Mouse (Mus musculus) cerebellum, adult 2 months (tissue): ENCODE results near the gene Marveld2. TPM values are rescaled to one million over a fixed set of nuclear protein-coding genes. Genes with fewer than 3 reads are reported as not detected.

ENCODE experiments used
- DNase-seq, 2 experiments: peaks; one replicate each; pipeline ENCODE4 v3.0.0; 2021
- H3K27ac ChIP-seq: fragments of 200-500 bp; 2 replicates; pipeline ENCODE4 v1.5.1; 2012; ENCODE audit warnings: low read length, control low read depth, inconsistent platforms; ENCODE audit not compliant: insufficient read depth
- H3K27me3 ChIP-seq: fragments of 200-500 bp; 2 replicates; pipeline ENCODE4 v1.6.1; 2012; ENCODE audit warnings: inconsistent platforms, mild to moderate bottlenecking, low read length, moderate library complexity; ENCODE audit not compliant: control insufficient read depth, insufficient read depth
- H3K4me1 ChIP-seq: fragments of 200-500 bp; 2 replicates; pipeline ENCODE4 v1.6.1; 2011; ENCODE audit warnings: low read length; ENCODE audit not compliant: control insufficient read depth, insufficient read depth
- H3K4me3 ChIP-seq: fragments of 200-500 bp; replicated peaks from 2 replicates; pipeline ENCODE3; 2011; ENCODE audit warnings: mild to moderate bottlenecking, low read depth, low read length, control low read depth; ENCODE audit not compliant: insufficient read depth
- CTCF ChIP-seq: fragments of 200-500 bp; IDR thresholded peaks from 2 replicates; pipeline ENCODE4 v1.5.1; 2011; ENCODE audit warnings: low read depth, mild to moderate bottlenecking, control low read depth, low read length, moderate library complexity, borderline replicate concordance; ENCODE audit not compliant: insufficient read depth
- POLR2A ChIP-seq: fragments of 200-500 bp; IDR thresholded peaks from 2 replicates; pipeline ENCODE4 v1.6.1; 2011; ENCODE audit warnings: low read length, control low read depth, borderline replicate concordance; ENCODE audit not compliant: insufficient read depth
- WGBS: fragments of 180-500 bp; shearing (Covaris S2); methylation state at CpG from one replicate; pipeline ENCODE4 v1.1.7; 2018; 5-methylcytosine and 5-hydroxymethylcytosine counted together
- polyA plus RNA-seq: library from polyadenylated mRNA; depleted of rRNA; stranded (reverse); fragments of >200 nt; gene quantifications from 2 replicates; pipeline ENCODE4 v1.2.3, GENCODE M21; 2012

The Marveld2 gene
- polyA plus RNA-seq, 1 experiment, result 13.5 TPM

GRCm38 (mm10) chr13:100594838-100595551 is 21.8 kb downstream of the Marveld2 start:
- no peak for TF ChIP-seq CTCF
- 73% methylated on average over 5 of the region's 5 CpGs for WGBS
- no peak for DNase-seq
- Histone ChIP-seq H3K4me3 (no peak overlapping the region), H3K27me3 (no peaks in the 10 kb centered on the region), H3K4me1 (no peaks in the 10 kb centered on the region), H3K27ac (no peak overlapping the region)

DNA sequence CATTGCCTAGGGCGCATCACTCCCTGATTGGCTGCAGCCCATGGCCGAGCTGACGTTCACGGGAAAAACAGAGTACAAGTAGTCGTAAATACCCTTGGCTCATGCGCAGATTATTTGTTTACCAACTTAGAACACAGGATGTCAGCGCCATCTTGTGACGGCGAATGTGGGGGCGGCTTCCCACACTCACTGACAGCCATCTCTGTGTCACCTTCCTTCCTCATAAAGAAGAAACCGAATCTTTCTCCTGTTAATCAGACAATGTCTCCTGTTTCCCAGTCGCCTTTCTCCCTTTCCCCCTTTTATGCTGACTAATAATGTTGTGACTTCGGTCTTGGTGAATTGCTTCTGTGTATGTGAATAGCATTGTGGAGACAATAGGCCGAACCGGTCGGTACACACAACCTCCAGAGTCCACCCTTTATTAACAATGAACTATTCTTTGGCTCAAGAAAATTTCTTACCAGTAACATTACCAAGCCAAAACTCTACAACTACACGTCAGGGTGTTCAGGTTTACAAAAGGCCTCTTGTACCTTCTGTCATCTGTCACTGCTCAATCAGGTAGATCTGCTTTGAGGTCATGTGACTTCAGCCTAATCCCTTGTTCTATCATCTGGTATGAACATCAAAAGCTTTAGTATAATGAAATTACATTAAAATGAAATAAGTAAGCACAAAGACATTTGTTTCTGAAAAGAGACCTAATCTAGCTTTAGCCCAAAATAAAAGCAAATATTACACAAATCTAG is 22.6 kb downstream of the Marveld2 start:
- no peak for TF ChIP-seq POLR2A
- no peak for TF ChIP-seq CTCF
- peak; percentile 50 to 66 for DNase-seq
- 53% methylated on average over 12 of the region's 17 CpGs for whole genome bisulfite sequencing
- H3K27ac ChIP-seq, result peak overlapping the region; percentile 16; the same call in 1 of the 2 replicates
- H3K4me1 ChIP-seq, result no peaks in the 10 kb centered on the region
- no peaks in the 10 kb centered on the region for H3K27me3 ChIP-seq
- H3K4me3 ChIP-seq, result no peak overlapping the region

- WGBS, result 57% methylated on average over 12 of the region's 12 CpGs
- Histone ChIP-seq H3K4me3 (peak overlapping the region; percentile 73), H3K27ac (peak overlapping the region; percentile 55), H3K4me1 (no peaks in the 10 kb centered on the region; the same call in 1 of the 2 replicates), H3K27me3 (no peaks in the 10 kb centered on the region)
- TF ChIP-seq POLR2A, result no peak
- no peak for TF ChIP-seq CTCF
- no peak for DNase-seq
Measured at GRCm38 (mm10) chr13:100588646-100589045, 28.1 kb downstream of the Marveld2 start.

DNA sequence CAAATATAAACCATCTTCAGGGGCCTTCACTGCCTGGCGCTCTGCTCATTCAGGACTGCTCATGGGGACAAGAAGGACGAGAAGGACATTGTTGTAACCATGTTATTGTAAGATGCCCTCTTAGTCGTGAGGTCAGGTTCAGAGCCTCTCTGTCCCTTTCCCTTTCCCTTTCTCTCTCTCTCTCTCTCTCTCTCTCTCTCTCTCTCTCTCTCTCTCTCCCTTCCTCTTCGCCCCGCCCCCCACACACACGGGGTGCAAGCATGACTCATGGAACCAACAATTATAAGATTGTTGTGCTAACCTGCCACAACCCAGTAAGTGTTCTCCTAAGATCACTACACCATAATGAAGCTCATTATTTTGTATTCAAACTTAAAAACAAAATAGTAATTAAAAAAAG is 34.6 kb downstream of the Marveld2 start:
- Histone ChIP-seq H3K27ac (no peak overlapping the region), H3K4me1 (no peaks in the 10 kb centered on the region), H3K27me3 (no peaks in the 10 kb centered on the region), H3K4me3 (no peak overlapping the region)
- no peak for DNase-seq
- 61% methylated on average over 6 of the region's 6 CpGs for WGBS
- no peak for TF ChIP-seq POLR2A

DNA sequence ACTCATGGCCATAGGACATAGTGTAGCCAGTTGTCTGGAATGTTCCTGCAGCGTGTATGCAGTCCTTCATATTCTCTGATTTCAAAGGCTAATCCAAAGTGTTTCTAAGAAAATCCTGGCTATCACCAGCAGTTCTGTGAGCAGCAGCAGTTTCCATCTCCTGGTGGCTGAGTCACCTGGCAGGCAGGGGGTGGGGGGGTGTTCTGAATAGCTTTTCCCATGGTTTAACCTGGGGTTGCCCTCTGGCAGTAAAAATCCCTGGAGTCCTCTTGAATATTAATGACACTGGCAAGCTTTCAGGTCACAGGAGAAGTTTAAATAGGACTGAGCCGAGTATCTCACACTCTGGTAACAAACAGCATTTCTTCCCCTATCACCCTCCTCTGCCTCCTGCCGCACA is 35.1 kb downstream of the Marveld2 start:
- no peak overlapping the region for H3K27ac ChIP-seq
- no peak for DNase-seq
- no peak for TF ChIP-seq CTCF
- no peak for TF ChIP-seq POLR2A
- no peak overlapping the region for H3K4me3 ChIP-seq
- 34% methylated on average over 3 of the region's 3 CpGs for WGBS
- no peaks in the 10 kb centered on the region for H3K4me1 ChIP-seq
- no peaks in the 10 kb centered on the region for H3K27me3 ChIP-seq

- Histone ChIP-seq H3K27ac (no peak overlapping the region), H3K4me1 (no peaks in the 10 kb centered on the region), H3K27me3 (no peaks in the 10 kb centered on the region), H3K4me3 (no peak overlapping the region)
- DNase-seq, result no peak
- TF ChIP-seq POLR2A (no peak), CTCF (peak; percentile 32; the same call in 1 of the 2 replicates)
Measured at GRCm38 (mm10) chr13:100579951-100580350, 36.8 kb downstream of the Marveld2 start.

GRCm38 (mm10) chr13:100579220-100579619 is 37.6 kb downstream of the Marveld2 start:
- WGBS, result 60% methylated on average over 3 of the region's 3 CpGs
- Histone ChIP-seq H3K4me3 (no peak overlapping the region), H3K27ac (no peak overlapping the region), H3K4me1 (no peaks in the 10 kb centered on the region), H3K27me3 (no peaks in the 10 kb centered on the region)
- TF ChIP-seq CTCF (no peak), POLR2A (no peak)
- no peak for DNase-seq

DNA sequence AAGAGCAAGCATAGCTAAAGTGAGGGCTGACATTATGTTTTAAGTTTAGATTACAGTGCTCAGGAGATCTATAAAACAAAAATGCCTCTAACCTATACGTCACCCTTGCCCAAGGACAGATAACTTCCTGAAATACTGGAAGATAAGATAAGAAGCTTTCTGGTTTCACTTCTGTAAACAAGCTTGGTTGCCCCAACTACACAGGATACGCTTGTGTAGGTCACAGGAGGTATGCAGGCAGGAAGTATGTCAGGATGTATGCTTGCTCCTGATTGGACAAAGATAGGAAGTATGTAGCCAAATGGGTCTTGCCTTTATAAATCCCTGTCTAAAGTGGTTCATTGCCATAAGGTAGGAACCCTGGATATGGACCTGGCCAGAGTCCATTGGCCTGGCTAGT is 40.8 kb downstream of the Marveld2 start:
- H3K27me3 ChIP-seq, result no peaks in the 10 kb centered on the region
- H3K4me1 ChIP-seq, result no peaks in the 10 kb centered on the region
- H3K27ac ChIP-seq, result no peak overlapping the region
- H3K4me3 ChIP-seq, result no peak overlapping the region
- DNase-seq, result no peak
- 75% methylated on average over 2 of the region's 2 CpGs for WGBS
- no peak for TF ChIP-seq POLR2A
- TF ChIP-seq CTCF, result no peak
